Mouse (Mus musculus) adrenal gland, adult (tissue): Measurements from ENCODE around the gene Neil1.

Experiments used
- DNase-seq, 2 experiments: peaks; one replicate each; pipeline ENCODE4 v3.0.0; 2022 to 2023; ENCODE audit warnings: low spot score in 1 of 2; ENCODE audit not compliant: inconsistent age in 2 of 2

Gene Neil1

GRCm38 (mm10) chr9:57139571-57139970, 8.5 kb downstream of the Neil1 start:
- no peak for DNase-seq

GRCm38 (mm10) chr9:57139110-57139509, 9.0 kb downstream of the Neil1 start:
- DNase-seq, result no peak

DNA sequence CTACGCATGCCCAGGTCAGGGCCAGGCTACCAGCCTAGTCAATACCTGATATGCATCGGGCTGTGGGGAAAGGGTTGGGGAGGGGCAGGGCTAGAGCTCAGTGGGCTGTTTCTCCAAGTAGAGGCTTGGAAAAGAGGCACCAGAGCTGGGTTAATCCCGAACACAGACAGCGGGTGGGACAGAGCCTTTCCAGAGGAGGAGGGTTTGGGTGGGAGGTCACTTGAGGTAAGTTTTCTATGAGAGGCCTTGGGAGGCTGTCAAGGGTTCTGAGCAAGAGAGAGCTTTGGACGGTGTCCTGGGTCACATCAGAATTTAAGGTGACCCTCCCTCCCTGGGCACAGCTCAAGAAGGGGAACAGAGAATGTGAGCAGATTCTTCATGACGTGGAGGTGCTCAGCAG, 9.6 kb downstream of the Neil1 start:
- no peak for DNase-seq

- DNase-seq, result no peak
Measured at GRCm38 (mm10) chr9:57137777-57138176, 10.3 kb downstream of the Neil1 start.

DNA sequence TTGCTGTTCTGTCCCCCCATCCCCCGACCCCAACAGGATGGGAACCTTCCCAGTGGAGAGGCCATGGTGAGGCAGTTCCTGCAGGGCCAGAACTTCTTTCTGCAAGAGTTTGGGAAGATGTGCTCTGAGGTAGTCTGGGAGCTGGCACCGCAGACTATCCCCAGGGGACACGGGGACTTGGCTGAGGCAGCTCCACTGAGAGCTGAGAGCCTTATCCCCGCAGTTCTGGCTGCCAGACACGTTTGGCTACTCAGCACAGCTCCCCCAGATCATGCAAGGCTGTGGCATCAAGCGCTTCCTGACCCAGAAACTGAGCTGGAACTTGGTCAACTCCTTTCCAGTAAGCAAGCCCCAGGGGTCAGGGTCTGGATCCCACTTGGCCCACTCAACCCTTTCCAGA, 10.9 kb downstream of the Neil1 start:
- peak in 1 of 2 experiments; percentile 27 for DNase-seq

GRCm38 (mm10) chr9:57130577-57131433, 17.3 kb downstream of the Neil1 start, which contains the start of gene Man2c1:
Gene Man2c1, plus strand, starts transcription at chr9:57130690.
- DNase-seq, result peak; percentile 95 to 97

- no peak for DNase-seq
Measured at GRCm38 (mm10) chr9:57129641-57130040, 18.5 kb downstream of the Neil1 start.

DNA sequence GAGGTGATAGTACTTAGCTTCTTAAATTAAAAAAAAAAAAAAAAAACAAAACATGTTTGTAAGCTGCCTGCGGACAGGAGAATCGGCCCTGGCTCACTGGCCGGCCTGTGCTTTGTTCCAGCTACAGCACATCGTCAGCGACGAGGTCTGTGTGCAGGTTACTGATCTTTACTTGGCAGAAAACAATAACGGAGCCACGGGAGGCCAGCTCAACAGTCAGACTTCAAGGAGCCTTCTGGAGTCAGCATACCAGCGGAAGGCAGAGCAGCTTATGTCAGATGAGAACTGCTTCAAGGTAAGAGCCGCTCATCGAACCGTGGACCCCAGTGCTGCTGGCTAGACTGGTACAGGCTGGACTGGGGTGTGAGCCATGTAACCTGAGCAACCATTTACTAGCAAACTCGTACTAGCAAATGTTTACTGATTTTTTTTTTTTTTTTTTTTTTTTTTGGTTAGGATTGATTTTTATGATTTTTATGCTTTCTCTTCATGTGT, 30.8 kb downstream of the Neil1 start:
- no peak for DNase-seq
